Mouse (Mus musculus) spleen, embryonic (tissue): ENCODE measurements around the gene Poln.

ENCODE experiments used
- CTCF ChIA-PET: fragments of 350-600 bp; sonication (Branson Sonifier 250); formaldehyde crosslinking; loops from one replicate; lab custom pipeline; 2022; lab: Charles Lee

Gene Poln

GRCm38 (mm10) chr5:34168950-34169891, at the start of gene Poln, which contains the start of gene Haus3:
Gene Poln (minus strand): TSS chr5:34169448.
Gene Haus3 (minus strand): TSS chr5:34169527.
- CTCF ChIA-PET, result interaction anchor here (0.6 kb wide), 1 partner anchor 69 kb away, joined by 4 read pairs; no protein-coding TSS in a partner anchor

- CTCF ChIA-PET, result no interaction called here
Observed at GRCm38 (mm10) chr5:34218672-34219071, 49.4 kb upstream of the Poln start.

- CTCF ChIA-PET, result no interaction called here
Observed at GRCm38 (mm10) chr5:34217756-34218155, 48.5 kb upstream of the Poln start.

DNA sequence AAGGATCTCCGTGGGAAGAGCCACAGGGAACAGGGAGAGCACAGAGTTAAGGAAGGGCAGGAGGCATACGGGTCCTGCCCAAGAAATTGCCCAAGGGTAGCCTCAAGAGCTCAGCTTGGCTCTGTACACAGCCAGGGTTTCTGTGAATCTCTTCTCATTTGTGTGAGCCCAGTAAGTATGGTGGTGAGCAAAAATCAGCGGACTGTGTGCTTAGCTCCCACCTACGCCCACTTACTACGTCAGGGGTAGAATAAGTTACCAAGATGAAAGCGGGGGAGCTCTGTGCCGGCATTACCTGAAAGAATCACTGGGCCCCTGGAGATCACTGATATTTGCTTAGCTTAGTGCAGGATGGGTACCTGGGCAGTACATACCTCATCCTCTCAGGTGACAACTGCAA, 46.8 kb upstream of the Poln start:
- CTCF ChIA-PET, result no interaction called here

- CTCF ChIA-PET, result no interaction called here
Observed at GRCm38 (mm10) chr5:34213659-34214058, 44.4 kb upstream of the Poln start.

- CTCF ChIA-PET, result interaction anchor here (0.7 to 1.7 kb wide), 4 partner anchors 27 to 47 kb away, joined by 7 to 12 read pairs (median 10); no protein-coding TSS in a partner anchor
Observed at GRCm38 (mm10) chr5:34210279-34210678, 41.0 kb upstream of the Poln start.

- CTCF ChIA-PET, result interaction anchor here (0.6 to 0.7 kb wide), 2 partner anchors 15 to 100 kb away, joined by 4 to 6 read pairs; no protein-coding TSS in a partner anchor
Observed at GRCm38 (mm10) chr5:34207503-34207902, 38.3 kb upstream of the Poln start.

DNA sequence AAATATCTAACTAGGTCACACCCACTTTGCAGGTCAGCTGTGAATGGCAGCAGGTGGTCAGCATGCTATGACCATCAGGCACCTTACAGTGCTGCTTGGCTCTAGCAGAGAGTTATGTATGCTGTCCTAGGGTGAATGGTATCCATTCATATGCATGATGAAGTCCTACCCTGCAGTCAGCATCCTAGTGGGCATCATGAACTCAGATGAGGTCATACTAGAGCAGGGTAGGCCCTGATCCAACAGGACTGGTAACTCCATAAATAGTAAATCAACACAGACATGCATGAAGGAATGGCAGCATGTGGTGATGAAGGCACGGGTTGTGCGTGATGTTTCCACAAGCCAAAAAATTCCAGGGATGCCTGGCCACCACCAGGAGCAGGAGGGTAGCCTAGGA, 36.5 kb upstream of the Poln start:
- CTCF ChIA-PET, result no interaction called here

DNA sequence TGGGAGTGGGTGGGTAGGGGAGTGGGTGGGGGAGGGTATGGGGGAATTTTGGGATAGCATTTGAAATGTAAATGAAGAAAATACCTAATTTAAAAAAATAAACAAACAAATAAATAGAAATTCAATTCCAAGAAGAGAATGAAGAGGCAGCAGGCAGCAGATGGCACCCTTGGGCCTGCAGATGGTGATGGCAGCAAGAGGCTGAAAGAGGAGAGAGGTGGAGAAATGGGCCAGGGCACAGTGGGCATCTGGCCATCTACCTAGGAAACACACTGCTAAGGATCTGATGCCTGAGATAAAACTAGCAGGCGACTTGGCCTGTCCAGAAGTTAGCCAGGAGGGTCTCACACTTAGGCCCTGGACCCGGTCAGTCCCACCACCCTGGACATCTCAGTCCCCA, 35.7 kb upstream of the Poln start:
- CTCF ChIA-PET, result no interaction called here

GRCm38 (mm10) chr5:34202006-34202405, 32.8 kb upstream of the Poln start:
- CTCF ChIA-PET, result interaction anchor here (0.6 to 1.2 kb wide), 3 partner anchors 34 to 88 kb away, joined by 3 read pairs; no protein-coding TSS in a partner anchor

DNA sequence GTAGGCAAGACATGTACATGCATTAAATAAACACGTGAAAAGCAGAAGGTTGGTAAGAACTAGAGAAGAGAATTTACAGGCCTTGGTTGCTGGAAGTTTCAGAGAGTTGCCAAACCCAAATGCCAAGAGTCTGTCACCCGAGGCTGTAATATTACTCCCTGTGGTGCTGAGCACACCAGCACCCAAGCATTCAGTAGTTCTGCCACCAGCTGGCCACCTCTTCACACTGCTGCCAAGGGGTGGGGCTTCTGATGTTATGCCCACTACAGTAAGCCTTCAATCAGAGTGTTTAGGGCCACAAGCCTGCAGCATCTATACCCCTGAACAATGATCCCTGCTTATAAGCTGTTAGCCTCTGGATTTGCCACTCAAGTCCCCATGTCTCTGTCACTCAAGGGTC, 32.1 kb upstream of the Poln start:
- CTCF ChIA-PET, result interaction anchor here (0.6 to 1.2 kb wide), 3 partner anchors 35 to 89 kb away, joined by 3 read pairs; no protein-coding TSS in a partner anchor

GRCm38 (mm10) chr5:34198615-34199014, 29.4 kb upstream of the Poln start:
- CTCF ChIA-PET, result no interaction called here

GRCm38 (mm10) chr5:34197243-34197642, 28.0 kb upstream of the Poln start:
- CTCF ChIA-PET, result no interaction called here

GRCm38 (mm10) chr5:34196423-34196822, 27.2 kb upstream of the Poln start:
- CTCF ChIA-PET, result no interaction called here

GRCm38 (mm10) chr5:34195786-34196185, 26.5 kb upstream of the Poln start:
- CTCF ChIA-PET, result no interaction called here

GRCm38 (mm10) chr5:34194975-34195662, 25.9 kb upstream of the Poln start:
- CTCF ChIA-PET, result no interaction called here

GRCm38 (mm10) chr5:34194426-34194825, 25.2 kb upstream of the Poln start:
- CTCF ChIA-PET, result no interaction called here

DNA sequence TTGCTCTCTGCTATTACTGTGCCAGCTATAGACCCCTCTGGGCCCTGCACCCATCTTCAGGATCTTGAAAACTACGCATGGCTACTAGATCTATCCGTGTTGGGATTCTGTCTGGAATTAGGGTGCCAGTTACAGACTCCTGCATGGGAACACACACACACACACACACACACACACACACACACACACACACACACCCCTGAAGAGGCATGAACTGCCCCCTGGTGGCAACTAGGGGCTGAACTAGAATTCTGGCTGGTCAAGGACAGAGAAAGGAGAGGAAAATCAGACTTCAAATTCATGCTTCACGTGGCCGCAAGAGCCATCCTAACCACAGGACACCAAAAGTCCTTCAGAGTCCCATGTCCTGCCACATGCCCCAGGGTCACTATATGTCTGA, 22.6 kb upstream of the Poln start:
- CTCF ChIA-PET, result interaction anchor here (0.9 kb wide), 1 partner anchor 8 kb away, joined by 5 read pairs; no protein-coding TSS in a partner anchor

GRCm38 (mm10) chr5:34191021-34191420, 21.8 kb upstream of the Poln start:
- CTCF ChIA-PET, result interaction anchor here (0.9 kb wide), 1 partner anchor 7 kb away, joined by 5 read pairs; no protein-coding TSS in a partner anchor

GRCm38 (mm10) chr5:34189521-34189920, 20.3 kb upstream of the Poln start:
- CTCF ChIA-PET, result no interaction called here

DNA sequence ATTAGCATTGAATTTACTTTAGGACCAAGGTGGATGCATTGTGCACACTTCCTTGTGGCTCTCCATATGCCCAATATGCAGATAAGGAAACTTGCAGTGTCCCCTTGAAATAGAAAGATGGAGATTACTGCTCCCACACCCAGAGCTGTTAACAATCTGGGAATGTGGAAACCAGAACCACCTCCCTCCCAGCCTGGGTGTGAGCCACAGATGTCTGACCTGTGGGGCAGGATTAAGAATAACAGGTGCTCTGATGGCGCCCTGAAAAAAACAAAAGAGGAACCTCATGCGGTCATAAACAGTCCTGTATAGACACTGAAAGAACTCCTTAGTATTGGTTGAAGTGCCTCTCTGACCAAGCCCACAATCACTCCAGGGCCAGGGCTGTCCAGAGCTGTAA, 19.6 kb upstream of the Poln start:
- CTCF ChIA-PET, result no interaction called here
